Mouse (Mus musculus): ENCODE data around the gene Apba2.

DNA sequence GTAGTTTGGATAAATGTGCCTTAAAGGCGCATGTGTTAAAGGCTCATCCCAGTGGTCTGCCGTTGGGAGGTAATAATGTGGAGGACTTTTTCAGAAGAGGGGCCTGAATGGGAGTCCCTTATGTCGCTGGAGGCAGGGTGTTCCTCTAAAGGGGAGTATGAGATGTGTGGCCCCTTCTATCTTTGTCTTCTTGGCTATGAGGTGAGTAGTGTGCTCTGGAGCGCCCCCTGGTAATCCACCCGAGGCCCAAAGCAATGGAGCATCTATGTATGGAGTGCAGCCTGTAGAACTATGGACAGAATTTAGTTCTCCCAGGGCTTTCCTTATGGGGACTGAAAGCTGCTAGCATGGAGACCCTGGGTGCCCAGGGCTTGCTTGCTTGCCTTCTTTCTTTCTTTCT lies 18.0 kb downstream of the Apba2 start:
- TF ChIP-seq POLR2A (IDR thresholded peaks at IDR 0.05; ENCODE audit: insufficient read length, low read depth) (no peak), E2F4 (IDR thresholded peaks at IDR 0.05; ENCODE audit: insufficient read depth) (no peak), POLR2AphosphoS2 (IDR thresholded peaks at IDR 0.05; ENCODE audit: insufficient read length, low read depth) (no peak), MYOD1 (IDR thresholded peaks at IDR 0.05; ENCODE audit: control insufficient read depth in 1 of 3, insufficient read length in 2 of 3, low read depth in 2 of 3) (no peak), CEBPB (IDR thresholded peaks at IDR 0.05; ENCODE audit: insufficient read depth, poor library complexity, severe bottlenecking) (no peak), SRF (IDR thresholded peaks at IDR 0.05; ENCODE audit: control insufficient read depth, insufficient read length, low read depth) (no peak), MYOG (IDR thresholded peaks at IDR 0.05; ENCODE audit: control insufficient read depth in 1 of 3, insufficient read depth in 1 of 3, insufficient read length in 2 of 3, low read depth in 2 of 3) (no peak), MAX (IDR thresholded peaks at IDR 0.05; ENCODE audit: low read depth) (no peak)

Measured in myocyte (in vitro differentiated cells).